Mouse (Mus musculus) limb, embryonic 11.5 days (tissue): ENCODE measurements around the gene Gm17651. TPM values are rescaled to one million over a fixed set of nuclear protein-coding genes. Genes with fewer than 3 reads are reported as not detected.

Experiments
- ATAC-seq: fragments of 200-750 bp; cut with Nextera tagmentation; 2 replicates; pipeline ENCODE4 v1.8.0; 2017; ENCODE audit warnings: low read depth; ENCODE audit not compliant: insufficient number of reproducible peaks, low FRiP score, low TSS enrichment
- DNase-seq: peaks from one replicate; pipeline ENCODE4 v3.0.0-alpha.2; 2015; ENCODE audit warnings: low spot score
- H3K27ac ChIP-seq: fragments of 300-500 bp; sonication (generic); replicated peaks from 2 replicates; pipeline ENCODE4 v1.5.1; 2014; ENCODE audit warnings: low read depth, mild to moderate bottlenecking, low read length
- H3K27me3 ChIP-seq: fragments of 300-500 bp; sonication (generic); 2 replicates; pipeline ENCODE4 v1.6.1; 2014; ENCODE audit warnings: mild to moderate bottlenecking, low read length, mixed read lengths; ENCODE audit not compliant: control insufficient read depth, insufficient read depth
- H3K36me3 ChIP-seq: fragments of 300-500 bp; sonication (generic); 2 replicates; pipeline ENCODE4 v1.6.1; 2014; ENCODE audit warnings: mild to moderate bottlenecking, low read length, moderate library complexity, mixed read lengths; ENCODE audit not compliant: control insufficient read depth, insufficient read depth
- H3K4me1 ChIP-seq: fragments of 300-500 bp; sonication (generic); 2 replicates; pipeline ENCODE4 v1.6.1; 2014; ENCODE audit warnings: low read length, mixed read lengths; ENCODE audit not compliant: control insufficient read depth, insufficient read depth
- H3K4me2 ChIP-seq: fragments of 300-500 bp; sonication (generic); 2 replicates; pipeline ENCODE4 v1.6.1; 2014; ENCODE audit warnings: low read depth, mild to moderate bottlenecking, moderate library complexity; ENCODE audit not compliant: severe bottlenecking
- H3K4me3 ChIP-seq: fragments of 300-500 bp; sonication (generic); 2 replicates; pipeline ENCODE4 v1.5.1; 2014; ENCODE audit warnings: low read depth, low read length
- H3K9ac ChIP-seq: fragments of 300-500 bp; sonication (generic); 2 replicates; pipeline ENCODE4 v1.6.1; 2014; ENCODE audit warnings: mild to moderate bottlenecking, low read length
- H3K9me3 ChIP-seq: fragments of 300-500 bp; sonication (generic); 2 replicates; pipeline ENCODE4 v1.6.1; 2016; ENCODE audit warnings: low read length; ENCODE audit not compliant: control insufficient read depth
- WGBS: fragments of 180-500 bp; shearing (Covaris S2); extraction: QIAGEN DNeasy Blood & Tissue Kit; methylation state at CpG from one replicate; pipeline ENCODE4 v1.1.7; 2014; 5-methylcytosine and 5-hydroxymethylcytosine counted together
- polyA plus RNA-seq: library from polyadenylated mRNA; unstranded; fragments of >200 nt; fragmentation: Nextera tagmentation; extraction: Ambion mirVana; gene quantifications from 2 replicates; pipeline ENCODE4 v1.2.1, GENCODE M21; 2014

Gene Gm17651
- polyA plus RNA-seq, 1 experiment from 2014 or later = not detected

GRCm38 (mm10) chr3:97651604-97652003 lies 22.9 kb downstream of the Gm17651 start:
- Histone ChIP-seq H3K4me1 (no peaks in the 10 kb centered on the region), H3K27ac (no peak overlapping the region), H3K27me3 (no peaks in the 10 kb centered on the region), H3K36me3 (no peaks in the 10 kb centered on the region), H3K9me3 (no peaks in the 10 kb centered on the region), H3K4me2 (no peak overlapping the region), H3K4me3 (no peak overlapping the region), H3K9ac (no peak overlapping the region)
- DNase-seq = no peak
- WGBS = 86% methylated on average over 10 of the region's 10 CpGs
- ATAC-seq = no peak

GRCm38 (mm10) chr3:97649469-97649868 lies 25.0 kb downstream of the Gm17651 start:
- Histone ChIP-seq H3K27me3 (no peaks in the 10 kb centered on the region), H3K4me1 (no peaks in the 10 kb centered on the region), H3K27ac (no peak overlapping the region), H3K4me2 (no peak overlapping the region), H3K9me3 (no peaks in the 10 kb centered on the region), H3K4me3 (no peak overlapping the region), H3K9ac (no peak overlapping the region), H3K36me3 (no peaks in the 10 kb centered on the region)
- DNase-seq (no peak), ATAC-seq (no peak)
- 90% methylated on average over 6 of the region's 6 CpGs for WGBS

- no peaks in the 10 kb centered on the region for H3K4me1 ChIP-seq
- H3K4me3 ChIP-seq = no peak overlapping the region
- no peaks in the 10 kb centered on the region for H3K27me3 ChIP-seq
- H3K9ac ChIP-seq = no peak overlapping the region
- H3K36me3 ChIP-seq = no peaks in the 10 kb centered on the region
- no peaks in the 10 kb centered on the region for H3K9me3 ChIP-seq
- no peak overlapping the region for H3K4me2 ChIP-seq
- no peak for DNase-seq
- no peak overlapping the region for H3K27ac ChIP-seq
- no peak for ATAC-seq
- WGBS = 87% methylated on average over 3 of the region's 3 CpGs
Measured at GRCm38 (mm10) chr3:97649022-97649421, 25.5 kb downstream of the Gm17651 start.

GRCm38 (mm10) chr3:97648518-97648917 lies 26.0 kb downstream of the Gm17651 start:
- ATAC-seq (no peak), DNase-seq (no peak)
- Histone ChIP-seq H3K9ac (no peak overlapping the region), H3K4me3 (no peak overlapping the region), H3K27ac (no peak overlapping the region), H3K4me1 (no peaks in the 10 kb centered on the region), H3K36me3 (no peaks in the 10 kb centered on the region), H3K27me3 (no peaks in the 10 kb centered on the region), H3K4me2 (no peak overlapping the region), H3K9me3 (no peaks in the 10 kb centered on the region)
- WGBS = 34% methylated on average over 1 of the region's 1 CpGs

- Histone ChIP-seq H3K4me1 (no peaks in the 10 kb centered on the region), H3K27me3 (no peaks in the 10 kb centered on the region), H3K4me2 (no peak overlapping the region), H3K4me3 (no peak overlapping the region), H3K27ac (no peak overlapping the region), H3K9ac (no peak overlapping the region), H3K36me3 (no peaks in the 10 kb centered on the region), H3K9me3 (no peaks in the 10 kb centered on the region)
- no peak for ATAC-seq
- DNase-seq = no peak
- 92% methylated on average over 9 of the region's 9 CpGs for WGBS
Measured at GRCm38 (mm10) chr3:97642001-97642400, 32.5 kb downstream of the Gm17651 start.

GRCm38 (mm10) chr3:97641396-97641795 lies 33.1 kb downstream of the Gm17651 start:
- Histone ChIP-seq H3K4me3 (no peak overlapping the region), H3K27ac (no peak overlapping the region), H3K4me2 (no peak overlapping the region), H3K4me1 (no peaks in the 10 kb centered on the region), H3K9me3 (no peaks in the 10 kb centered on the region), H3K9ac (no peak overlapping the region), H3K27me3 (no peaks in the 10 kb centered on the region), H3K36me3 (no peaks in the 10 kb centered on the region)
- ATAC-seq (no peak), DNase-seq (no peak)
- 91% methylated on average over 4 of the region's 4 CpGs for WGBS

- no peak overlapping the region for H3K4me3 ChIP-seq
- no peak for DNase-seq
- no peaks in the 10 kb centered on the region for H3K4me1 ChIP-seq
- ATAC-seq = no peak
- H3K36me3 ChIP-seq = no peaks in the 10 kb centered on the region
- H3K9ac ChIP-seq = no peak overlapping the region
- H3K4me2 ChIP-seq = no peak overlapping the region
- no peak overlapping the region for H3K27ac ChIP-seq
- H3K9me3 ChIP-seq = no peaks in the 10 kb centered on the region
- 70% methylated on average over 3 of the region's 3 CpGs for WGBS
- H3K27me3 ChIP-seq = no peaks in the 10 kb centered on the region
Measured at GRCm38 (mm10) chr3:97634288-97634761, 40.2 kb downstream of the Gm17651 start.

- Histone ChIP-seq H3K27ac (no peak overlapping the region), H3K36me3 (no peaks in the 10 kb centered on the region), H3K4me1 (no peaks in the 10 kb centered on the region), H3K9ac (no peak overlapping the region), H3K27me3 (no peaks in the 10 kb centered on the region), H3K9me3 (no peaks in the 10 kb centered on the region), H3K4me3 (no peak overlapping the region), H3K4me2 (no peak overlapping the region)
- DNase-seq (no peak), ATAC-seq (no peak)
- WGBS = 81% methylated on average over 4 of the region's 4 CpGs
Measured at GRCm38 (mm10) chr3:97633456-97633855, 41.0 kb downstream of the Gm17651 start.

GRCm38 (mm10) chr3:97631258-97631860 lies 43.1 kb downstream of the Gm17651 start:
- Histone ChIP-seq H3K9me3 (no peaks in the 10 kb centered on the region), H3K4me1 (no peaks in the 10 kb centered on the region), H3K4me2 (no peak overlapping the region), H3K27ac (no peak overlapping the region), H3K9ac (no peak overlapping the region), H3K27me3 (no peaks in the 10 kb centered on the region), H3K36me3 (no peaks in the 10 kb centered on the region), H3K4me3 (no peak overlapping the region)
- 85% methylated on average over 8 of the region's 8 CpGs for WGBS
- DNase-seq (no peak), ATAC-seq (no peak)
